Mouse (Mus musculus): ENCODE data around the gene Ttc7b. TPM values are rescaled to one million over a fixed set of nuclear protein-coding genes. Genes with fewer than 3 reads are reported as not detected.

The Ttc7b gene
- polyA plus RNA-seq, 1 experiment from 2014 or later: 6.3 TPM

- peaks cover 22% of the 10 kb centered on the region for H3K36me3 ChIP-seq (ENCODE audit: control insufficient read depth, insufficient read depth, low read length)
- no peak for DNase-seq (ENCODE audit: low spot score)
- no peak overlapping the region for H3K9ac ChIP-seq (ENCODE audit: low read length)
- H3K27me3 ChIP-seq (replicated peaks; ENCODE audit: control insufficient read depth, insufficient read depth, low read length): no peaks in the 10 kb centered on the region
- H3K4me3 ChIP-seq (ENCODE audit: low read depth, low read length): no peak overlapping the region
- no peak overlapping the region for H3K27ac ChIP-seq (ENCODE audit: low read depth, low read length)
- WGBS: 85% methylated on average over 5 of the region's 5 CpGs
- no peaks in the 10 kb centered on the region for H3K4me1 ChIP-seq (ENCODE audit: control insufficient read depth, insufficient read depth, low read length)
- no peak for ATAC-seq
- no peak overlapping the region for H3K4me2 ChIP-seq (ENCODE audit: low read length)
- H3K9me3 ChIP-seq (replicated peaks; ENCODE audit: control insufficient read depth, low read length): no peaks in the 10 kb centered on the region
Measured at GRCm38 (mm10) chr12:100355565-100355964, 165.1 kb downstream of the Ttc7b start.

GRCm38 (mm10) chr12:100353954-100354353 is 166.7 kb downstream of the Ttc7b start:
- ATAC-seq: no peak
- Histone ChIP-seq H3K4me2 (ENCODE audit: low read length) (no peak overlapping the region), H3K4me3 (ENCODE audit: low read depth, low read length) (no peak overlapping the region), H3K9me3 (replicated peaks; ENCODE audit: control insufficient read depth, low read length) (no peaks in the 10 kb centered on the region), H3K27me3 (replicated peaks; ENCODE audit: control insufficient read depth, insufficient read depth, low read length) (no peaks in the 10 kb centered on the region), H3K9ac (ENCODE audit: low read length) (no peak overlapping the region), H3K27ac (ENCODE audit: low read depth, low read length) (no peak overlapping the region), H3K4me1 (ENCODE audit: control insufficient read depth, insufficient read depth, low read length) (no peaks in the 10 kb centered on the region), H3K36me3 (ENCODE audit: control insufficient read depth, insufficient read depth, low read length) (peaks cover 26% of the 10 kb centered on the region)
- no peak for DNase-seq (ENCODE audit: low spot score)
- 78% methylated on average over 7 of the region's 7 CpGs for WGBS

GRCm38 (mm10) chr12:100353075-100353782 is 167.4 kb downstream of the Ttc7b start:
- H3K4me1 ChIP-seq (ENCODE audit: control insufficient read depth, insufficient read depth, low read length): no peaks in the 10 kb centered on the region
- H3K27me3 ChIP-seq (replicated peaks; ENCODE audit: control insufficient read depth, insufficient read depth, low read length): no peaks in the 10 kb centered on the region
- no peak overlapping the region for H3K9ac ChIP-seq (ENCODE audit: low read length)
- 86% methylated on average over 16 of the region's 16 CpGs for WGBS
- no peaks in the 10 kb centered on the region for H3K9me3 ChIP-seq (replicated peaks; ENCODE audit: control insufficient read depth, low read length)
- ATAC-seq (no peak), DNase-seq (ENCODE audit: low spot score) (no peak)
- H3K4me2 ChIP-seq (ENCODE audit: low read length): no peak overlapping the region
- H3K36me3 ChIP-seq (ENCODE audit: control insufficient read depth, insufficient read depth, low read length): peaks cover 26% of the 10 kb centered on the region
- no peak overlapping the region for H3K27ac ChIP-seq (ENCODE audit: low read depth, low read length)
- H3K4me3 ChIP-seq (ENCODE audit: low read depth, low read length): no peak overlapping the region

GRCm38 (mm10) chr12:100352094-100352493 is 168.5 kb downstream of the Ttc7b start:
- WGBS: 85% methylated on average over 6 of the region's 6 CpGs
- no peaks in the 10 kb centered on the region for H3K27me3 ChIP-seq (replicated peaks; ENCODE audit: control insufficient read depth, insufficient read depth, low read length)
- no peak overlapping the region for H3K4me2 ChIP-seq (ENCODE audit: low read length)
- no peaks in the 10 kb centered on the region for H3K4me1 ChIP-seq (ENCODE audit: control insufficient read depth, insufficient read depth, low read length)
- DNase-seq (ENCODE audit: low spot score) (no peak), ATAC-seq (no peak)
- H3K4me3 ChIP-seq (ENCODE audit: low read depth, low read length): no peak overlapping the region
- no peaks in the 10 kb centered on the region for H3K9me3 ChIP-seq (replicated peaks; ENCODE audit: control insufficient read depth, low read length)
- peaks cover 26% of the 10 kb centered on the region for H3K36me3 ChIP-seq (ENCODE audit: control insufficient read depth, insufficient read depth, low read length)
- no peak overlapping the region for H3K27ac ChIP-seq (ENCODE audit: low read depth, low read length)
- H3K9ac ChIP-seq (ENCODE audit: low read length): no peak overlapping the region

DNA sequence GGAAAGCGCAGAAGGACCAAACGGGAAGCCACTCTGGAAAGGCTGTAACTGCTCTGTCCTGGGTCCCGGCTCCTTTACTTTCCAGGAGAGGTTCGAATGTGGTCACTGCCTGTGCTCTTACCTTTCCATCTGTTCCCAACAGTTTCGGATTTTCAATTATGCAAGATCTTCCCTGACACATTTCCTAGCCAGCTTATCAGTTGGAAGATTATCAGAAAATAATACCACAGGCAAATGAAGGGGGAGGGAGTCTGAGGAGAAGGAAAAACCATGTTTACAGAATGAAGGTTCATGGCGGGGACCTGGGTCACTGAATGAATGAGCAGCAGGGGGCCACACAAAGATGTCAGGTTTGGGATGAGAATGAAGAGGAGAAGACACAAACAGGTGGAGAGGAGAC is 177.1 kb downstream of the Ttc7b start:
- Histone ChIP-seq H3K4me1 (ENCODE audit: control insufficient read depth, insufficient read depth, low read length) (no peaks in the 10 kb centered on the region), H3K27me3 (replicated peaks; ENCODE audit: control insufficient read depth, insufficient read depth, low read length) (no peaks in the 10 kb centered on the region), H3K4me3 (ENCODE audit: low read depth, low read length) (no peak overlapping the region), H3K9ac (ENCODE audit: low read length) (no peak overlapping the region), H3K9me3 (replicated peaks; ENCODE audit: control insufficient read depth, low read length) (no peaks in the 10 kb centered on the region), H3K4me2 (ENCODE audit: low read length) (no peak overlapping the region), H3K36me3 (ENCODE audit: control insufficient read depth, insufficient read depth, low read length) (peaks cover 7% of the 10 kb centered on the region; the same call in 1 of the 2 replicates), H3K27ac (ENCODE audit: low read depth, low read length) (no peak overlapping the region)
- 73% methylated on average over 6 of the region's 6 CpGs for WGBS
- no peak for ATAC-seq
- no peak for DNase-seq (ENCODE audit: low spot score)

- H3K27ac ChIP-seq (ENCODE audit: low read depth, low read length): no peak overlapping the region
- DNase-seq (ENCODE audit: low spot score): no peak
- H3K36me3 ChIP-seq (ENCODE audit: control insufficient read depth, insufficient read depth, low read length): peaks cover 7% of the 10 kb centered on the region; the same call in 1 of the 2 replicates
Measured at GRCm38 (mm10) chr12:100341614-100342013, 179.0 kb downstream of the Ttc7b start.

DNA sequence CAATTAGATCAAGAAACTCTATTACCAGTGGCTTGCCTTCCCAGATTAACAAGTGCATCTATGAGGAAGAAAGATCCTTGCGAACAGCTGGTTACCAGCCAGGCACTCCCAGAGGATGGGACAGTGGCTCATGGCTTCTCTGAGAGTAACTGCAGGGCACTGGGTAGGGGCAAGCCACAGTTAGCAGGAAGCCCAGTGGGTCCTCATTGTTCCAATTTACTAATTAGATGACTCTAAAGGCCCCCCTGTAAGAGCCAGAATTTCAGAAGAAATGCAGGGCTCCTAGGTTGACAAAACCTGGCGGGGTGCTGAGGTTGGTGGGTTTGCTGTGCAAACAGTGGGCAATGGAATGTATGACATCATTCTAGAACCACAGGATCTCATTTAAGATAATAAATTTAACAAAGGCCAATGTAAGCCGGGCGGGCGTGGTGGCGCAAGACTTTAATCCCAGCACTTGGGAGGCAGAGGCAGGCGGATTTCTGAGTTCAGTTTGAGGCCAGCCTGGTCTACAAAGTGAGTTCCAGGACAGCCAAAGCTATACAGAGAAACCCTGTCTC is 179.6 kb downstream of the Ttc7b start:
- Histone ChIP-seq H3K4me2 (ENCODE audit: low read length) (no peak overlapping the region), H3K4me3 (ENCODE audit: low read depth, low read length) (no peak overlapping the region), H3K4me1 (ENCODE audit: control insufficient read depth, insufficient read depth, low read length) (peaks cover 15% of the 10 kb centered on the region), H3K9ac (ENCODE audit: low read length) (no peak overlapping the region), H3K9me3 (replicated peaks; ENCODE audit: control insufficient read depth, low read length) (no peaks in the 10 kb centered on the region), H3K27ac (ENCODE audit: low read depth, low read length) (no peak overlapping the region), H3K36me3 (ENCODE audit: control insufficient read depth, insufficient read depth, low read length) (peaks cover 7% of the 10 kb centered on the region; the same call in 1 of the 2 replicates), H3K27me3 (replicated peaks; ENCODE audit: control insufficient read depth, insufficient read depth, low read length) (no peaks in the 10 kb centered on the region)
- 78% methylated on average over 7 of the region's 7 CpGs for WGBS
- no peak for ATAC-seq
- DNase-seq (ENCODE audit: low spot score): no peak

More at GRCm38 (mm10) chr12:100341614-100342013, 179.0 kb downstream of the Ttc7b start:
- no peak for ATAC-seq
- Histone ChIP-seq H3K27me3 (replicated peaks; ENCODE audit: control insufficient read depth, insufficient read depth, low read length) (no peaks in the 10 kb centered on the region), H3K4me1 (ENCODE audit: control insufficient read depth, insufficient read depth, low read length) (peaks cover 13% of the 10 kb centered on the region), H3K9ac (ENCODE audit: low read length) (no peak overlapping the region), H3K9me3 (replicated peaks; ENCODE audit: control insufficient read depth, low read length) (no peaks in the 10 kb centered on the region), H3K4me3 (ENCODE audit: low read depth, low read length) (no peak overlapping the region), H3K4me2 (ENCODE audit: low read length) (no peak overlapping the region)
- WGBS: 71% methylated on average over 7 of the region's 7 CpGs

GRCm38 (mm10) chr12:100338055-100338454 is 182.6 kb downstream of the Ttc7b start:
- H3K27ac ChIP-seq (ENCODE audit: low read depth, low read length): peak overlapping the region; percentile 56; the same call in 1 of the 2 replicates
- no peaks in the 10 kb centered on the region for H3K27me3 ChIP-seq (replicated peaks; ENCODE audit: control insufficient read depth, insufficient read depth, low read length)
- no peak overlapping the region for H3K9ac ChIP-seq (ENCODE audit: low read length)
- DNase-seq (ENCODE audit: low spot score): peak; percentile 62
- H3K4me1 ChIP-seq (ENCODE audit: control insufficient read depth, insufficient read depth, low read length): peaks cover 17% of the 10 kb centered on the region
- ATAC-seq: peak; percentile 65
- H3K9me3 ChIP-seq (replicated peaks; ENCODE audit: control insufficient read depth, low read length): no peaks in the 10 kb centered on the region
- H3K4me2 ChIP-seq (ENCODE audit: low read length): no peak overlapping the region
- 0 out of 2 replicates have a peak, but pooled peaks cover 3% of the 10 kb centered on the region for H3K36me3 ChIP-seq (ENCODE audit: control insufficient read depth, insufficient read depth, low read length)
- WGBS: 50% methylated on average over 3 of the region's 3 CpGs
- H3K4me3 ChIP-seq (ENCODE audit: low read depth, low read length): no peak overlapping the region

- Histone ChIP-seq H3K9ac (ENCODE audit: low read length) (no peak overlapping the region), H3K36me3 (ENCODE audit: control insufficient read depth, insufficient read depth, low read length) (0 out of 2 replicates have a peak, but pooled peaks cover 3% of the 10 kb centered on the region), H3K4me1 (ENCODE audit: control insufficient read depth, insufficient read depth, low read length) (peaks cover 17% of the 10 kb centered on the region), H3K9me3 (replicated peaks; ENCODE audit: control insufficient read depth, low read length) (no peaks in the 10 kb centered on the region), H3K4me2 (ENCODE audit: low read length) (no peak overlapping the region), H3K4me3 (ENCODE audit: low read depth, low read length) (no peak overlapping the region), H3K27ac (ENCODE audit: low read depth, low read length) (peak overlapping the region; percentile 56), H3K27me3 (replicated peaks; ENCODE audit: control insufficient read depth, insufficient read depth, low read length) (no peaks in the 10 kb centered on the region)
- DNase-seq (ENCODE audit: low spot score): peak; percentile 83
- WGBS: 33% methylated on average over 5 of the region's 5 CpGs
- ATAC-seq: peak; percentile 81
Measured at GRCm38 (mm10) chr12:100337351-100338018, 183.1 kb downstream of the Ttc7b start.

Data from forebrain, embryonic 14.5 days (tissue).